Mouse (Mus musculus): ENCODE measurements at regions not wholly inside any gene's neighbourhood (a gene's known extent, or its start where the extent isn't known, plus 50 kb on each side); places are given as distances from the start of the nearest gene placed in this dataset.

GRCm38 (mm10) chr9:41360356-41360755 lies 198.9 kb upstream of the Ubash3b start:
- no peak overlapping the region for H3ac ChIP-seq (ENCODE audit: control insufficient read depth, insufficient read length, low read depth)
- H3K36me3 ChIP-seq (ENCODE audit: control insufficient read depth, insufficient read depth) = no peaks in the 10 kb centered on the region
- no peaks in the 10 kb centered on the region for H3K27me3 ChIP-seq (ENCODE audit: control insufficient read depth, insufficient read depth, insufficient read length)
- no peak overlapping the region for H3K4me3 ChIP-seq (ENCODE audit: insufficient read depth, poor library complexity, severe bottlenecking)
- H3K79me3 ChIP-seq (ENCODE audit: low read depth) = no peaks in the 10 kb centered on the region
- no peak for TF ChIP-seq CEBPB (IDR thresholded peaks at IDR 0.05; ENCODE audit: low read depth)
- no peak for TF ChIP-seq MAX (IDR thresholded peaks at IDR 0.05)
- TF ChIP-seq MYOG (IDR thresholded peaks at IDR 0.05; ENCODE audit: control insufficient read depth, extremely low read depth, insufficient read length) = no peak
- no peak for TF ChIP-seq USF1 (IDR thresholded peaks at IDR 0.05; ENCODE audit: low read depth)
- no peak for TF ChIP-seq MYOD1 (IDR thresholded peaks at IDR 0.05; ENCODE audit: control insufficient read depth, insufficient read length, low read depth)
- no peak for TF ChIP-seq FOSL1 (IDR thresholded peaks at IDR 0.05; ENCODE audit: insufficient read depth, low read length, poor library complexity, severe bottlenecking)
- no peak for TF ChIP-seq CTCF (IDR thresholded peaks at IDR 0.05; ENCODE audit: control insufficient read depth, insufficient read depth, insufficient read length)
- H3K79me2 ChIP-seq (ENCODE audit: control insufficient read depth, insufficient read depth) = no peaks in the 10 kb centered on the region

- Histone ChIP-seq H3K4me3 (ENCODE audit: insufficient read depth, poor library complexity, severe bottlenecking) (no peak overlapping the region), H3K79me2 (ENCODE audit: control insufficient read depth, insufficient read depth) (no peaks in the 10 kb centered on the region), H3ac (ENCODE audit: control insufficient read depth, insufficient read length, low read depth) (no peak overlapping the region), H3K27me3 (ENCODE audit: control insufficient read depth, insufficient read depth, insufficient read length) (no peaks in the 10 kb centered on the region), H3K36me3 (ENCODE audit: control insufficient read depth, insufficient read depth) (no peaks in the 10 kb centered on the region), H3K79me3 (ENCODE audit: low read depth) (no peaks in the 10 kb centered on the region)
- TF ChIP-seq USF1 (IDR thresholded peaks at IDR 0.05; ENCODE audit: low read depth) (no peak), MYOG (IDR thresholded peaks at IDR 0.05; ENCODE audit: control insufficient read depth, extremely low read depth, insufficient read length) (no peak), CEBPB (IDR thresholded peaks at IDR 0.05; ENCODE audit: low read depth) (no peak), FOSL1 (IDR thresholded peaks at IDR 0.05; ENCODE audit: insufficient read depth, low read length, poor library complexity, severe bottlenecking) (no peak), MAX (IDR thresholded peaks at IDR 0.05) (no peak), CTCF (IDR thresholded peaks at IDR 0.05; ENCODE audit: control insufficient read depth, insufficient read depth, insufficient read length) (no peak), MYOD1 (IDR thresholded peaks at IDR 0.05; ENCODE audit: control insufficient read depth, insufficient read length, low read depth) (no peak)
Measured at GRCm38 (mm10) chr9:41359286-41359685, 197.8 kb upstream of the Ubash3b start.

GRCm38 (mm10) chr9:41345338-41345737 lies 183.8 kb upstream of the Ubash3b start:
- Histone ChIP-seq H3K4me3 (ENCODE audit: insufficient read depth, poor library complexity, severe bottlenecking) (no peak overlapping the region), H3K36me3 (ENCODE audit: control insufficient read depth, insufficient read depth) (no peaks in the 10 kb centered on the region), H3K79me3 (ENCODE audit: low read depth) (no peaks in the 10 kb centered on the region), H3K27me3 (ENCODE audit: control insufficient read depth, insufficient read depth, insufficient read length) (peaks cover 8% of the 10 kb centered on the region), H3ac (ENCODE audit: control insufficient read depth, insufficient read length, low read depth) (no peak overlapping the region), H3K79me2 (ENCODE audit: control insufficient read depth, insufficient read depth) (no peaks in the 10 kb centered on the region)
- TF ChIP-seq MYOD1 (IDR thresholded peaks at IDR 0.05; ENCODE audit: control insufficient read depth, insufficient read length, low read depth) = no peak
- TF ChIP-seq USF1 (IDR thresholded peaks at IDR 0.05; ENCODE audit: low read depth) = no peak
- no peak for TF ChIP-seq CEBPB (IDR thresholded peaks at IDR 0.05; ENCODE audit: low read depth)
- no peak for TF ChIP-seq MAX (IDR thresholded peaks at IDR 0.05)
- no peak for TF ChIP-seq MYOG (IDR thresholded peaks at IDR 0.05; ENCODE audit: control insufficient read depth, extremely low read depth, insufficient read length)
- no peak for TF ChIP-seq FOSL1 (IDR thresholded peaks at IDR 0.05; ENCODE audit: insufficient read depth, low read length, poor library complexity, severe bottlenecking)
- no peak for TF ChIP-seq CTCF (IDR thresholded peaks at IDR 0.05; ENCODE audit: control insufficient read depth, insufficient read depth, insufficient read length)

GRCm38 (mm10) chr9:41337375-41337774 lies 175.9 kb upstream of the Ubash3b start:
- Histone ChIP-seq H3K79me3 (ENCODE audit: low read depth) (no peaks in the 10 kb centered on the region), H3K27me3 (ENCODE audit: control insufficient read depth, insufficient read depth, insufficient read length) (no peaks in the 10 kb centered on the region), H3K79me2 (ENCODE audit: control insufficient read depth, insufficient read depth) (no peaks in the 10 kb centered on the region), H3ac (ENCODE audit: control insufficient read depth, insufficient read length, low read depth) (no peak overlapping the region), H3K36me3 (ENCODE audit: control insufficient read depth, insufficient read depth) (no peaks in the 10 kb centered on the region), H3K4me3 (ENCODE audit: insufficient read depth, poor library complexity, severe bottlenecking) (no peak overlapping the region)
- TF ChIP-seq USF1 (IDR thresholded peaks at IDR 0.05; ENCODE audit: low read depth) = no peak
- no peak for TF ChIP-seq MYOD1 (IDR thresholded peaks at IDR 0.05; ENCODE audit: control insufficient read depth, insufficient read length, low read depth)
- no peak for TF ChIP-seq CEBPB (IDR thresholded peaks at IDR 0.05; ENCODE audit: low read depth)
- TF ChIP-seq CTCF (IDR thresholded peaks at IDR 0.05; ENCODE audit: control insufficient read depth, insufficient read depth, insufficient read length) = no peak
- no peak for TF ChIP-seq MAX (IDR thresholded peaks at IDR 0.05)
- no peak for TF ChIP-seq MYOG (IDR thresholded peaks at IDR 0.05; ENCODE audit: control insufficient read depth, extremely low read depth, insufficient read length)
- TF ChIP-seq FOSL1 (IDR thresholded peaks at IDR 0.05; ENCODE audit: insufficient read depth, low read length, poor library complexity, severe bottlenecking) = no peak

- TF ChIP-seq MYOG (IDR thresholded peaks at IDR 0.05; ENCODE audit: control insufficient read depth, extremely low read depth, insufficient read length) = no peak
- TF ChIP-seq MYOD1 (IDR thresholded peaks at IDR 0.05; ENCODE audit: control insufficient read depth, insufficient read length, low read depth) = no peak
- TF ChIP-seq FOSL1 (IDR thresholded peaks at IDR 0.05; ENCODE audit: insufficient read depth, low read length, poor library complexity, severe bottlenecking) = no peak
- TF ChIP-seq CEBPB (IDR thresholded peaks at IDR 0.05; ENCODE audit: low read depth) = no peak
- no peak for TF ChIP-seq CTCF (IDR thresholded peaks at IDR 0.05; ENCODE audit: control insufficient read depth, insufficient read depth, insufficient read length)
- TF ChIP-seq MAX (IDR thresholded peaks at IDR 0.05) = no peak
- no peak for TF ChIP-seq USF1 (IDR thresholded peaks at IDR 0.05; ENCODE audit: low read depth)
- H3K4me3 ChIP-seq (ENCODE audit: insufficient read depth, poor library complexity, severe bottlenecking) = no peak overlapping the region
- no peaks in the 10 kb centered on the region for H3K79me3 ChIP-seq (ENCODE audit: low read depth)
- H3ac ChIP-seq (ENCODE audit: control insufficient read depth, insufficient read length, low read depth) = no peak overlapping the region
- no peaks in the 10 kb centered on the region for H3K27me3 ChIP-seq (ENCODE audit: control insufficient read depth, insufficient read depth, insufficient read length)
- no peaks in the 10 kb centered on the region for H3K79me2 ChIP-seq (ENCODE audit: control insufficient read depth, insufficient read depth)
- no peaks in the 10 kb centered on the region for H3K36me3 ChIP-seq (ENCODE audit: control insufficient read depth, insufficient read depth)
Measured at GRCm38 (mm10) chr9:41336801-41337200, 175.3 kb upstream of the Ubash3b start.

Data from C2C12 (cell line).